Mouse (Mus musculus) lung, embryonic 15.5 days (tissue): ENCODE data around the gene Gm17622. TPM values are rescaled to one million over a fixed set of nuclear protein-coding genes. Genes with fewer than 3 reads are reported as not detected.

ENCODE experiments used
- ATAC-seq: fragments of 200-750 bp; cut with Nextera tagmentation; 2 replicates; pipeline ENCODE4 v1.8.0; 2017; ENCODE audit warnings: moderate number of reproducible peaks, borderline replicate concordance; ENCODE audit not compliant: low FRiP score, low TSS enrichment; ENCODE audit errors: extremely low read depth
- H3K27ac ChIP-seq: fragments of 300-500 bp; sonication (generic); 2 replicates; pipeline ENCODE4 v1.5.1; 2015; ENCODE audit warnings: moderate library complexity, mild to moderate bottlenecking, inconsistent platforms
- H3K27me3 ChIP-seq: fragments of 300-500 bp; sonication (generic); 2 replicates; pipeline ENCODE4 v1.6.1; 2015; ENCODE audit warnings: inconsistent platforms
- H3K36me3 ChIP-seq: fragments of 300-500 bp; sonication (generic); 2 replicates; pipeline ENCODE4 v1.6.1; 2015; ENCODE audit warnings: inconsistent platforms
- H3K4me1 ChIP-seq: fragments of 300-500 bp; sonication (generic); 2 replicates; pipeline ENCODE4 v1.6.1; 2015; ENCODE audit warnings: inconsistent platforms
- H3K4me2 ChIP-seq: fragments of 300-500 bp; sonication (generic); 2 replicates; pipeline ENCODE4 v1.6.1; 2015; ENCODE audit warnings: inconsistent platforms, mild to moderate bottlenecking, moderate library complexity
- H3K4me3 ChIP-seq: fragments of 300-500 bp; sonication (generic); 2 replicates; pipeline ENCODE4 v1.5.1; 2015; ENCODE audit warnings: mild to moderate bottlenecking, inconsistent platforms
- H3K9ac ChIP-seq: fragments of 300-500 bp; sonication (generic); 2 replicates; pipeline ENCODE4 v1.6.1; 2015; ENCODE audit warnings: inconsistent platforms
- H3K9me3 ChIP-seq: fragments of 300-500 bp; sonication (generic); 2 replicates; pipeline ENCODE4 v1.6.1; 2016; ENCODE audit warnings: inconsistent platforms
- WGBS: fragments of 180-500 bp; shearing (Covaris S2); methylation state at CpG from one replicate; pipeline ENCODE4 v1.1.7; 2015; 5-methylcytosine and 5-hydroxymethylcytosine counted together
- polyA plus RNA-seq: library from polyadenylated mRNA; unstranded; fragments of >200 nt; fragmentation: Nextera tagmentation; extraction: Ambion mirVana; gene quantifications from 2 replicates; pipeline ENCODE4 v1.2.1, GENCODE M21; 2015

Gene Gm17622
- polyA plus RNA-seq, 1 experiment from 2014 or later, result not detected

DNA sequence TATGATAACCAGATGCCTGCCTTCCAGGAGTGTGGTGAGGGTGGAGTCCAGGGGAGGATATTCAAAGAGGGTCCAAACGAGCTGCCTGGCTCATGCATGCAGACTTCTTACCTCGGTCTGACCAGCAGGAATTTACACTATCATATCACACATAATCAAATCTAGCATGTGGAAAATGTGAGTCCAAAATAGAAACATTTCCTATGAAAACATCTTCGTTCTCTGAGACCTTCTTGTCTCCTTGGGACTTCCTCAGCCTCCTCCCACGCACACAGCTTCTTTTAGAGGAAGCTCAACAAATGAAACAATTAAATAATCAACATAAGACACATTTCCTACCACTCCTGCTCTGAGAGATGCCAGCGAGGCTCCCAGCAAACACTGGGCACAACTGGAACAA is 21.4 kb downstream of the Gm17622 start:
- H3K27me3 ChIP-seq, result 0 out of 2 replicates have a peak, but pooled peaks cover 3% of the 10 kb centered on the region
- ATAC-seq, result no peak
- no peak overlapping the region for H3K27ac ChIP-seq
- H3K36me3 ChIP-seq, result no peaks in the 10 kb centered on the region
- H3K9ac ChIP-seq, result no peak overlapping the region
- 30% methylated on average over 5 of the region's 5 CpGs for WGBS
- no peak overlapping the region for H3K4me2 ChIP-seq
- no peaks in the 10 kb centered on the region for H3K9me3 ChIP-seq
- H3K4me1 ChIP-seq, result peaks cover 27% of the 10 kb centered on the region
- no peak overlapping the region for H3K4me3 ChIP-seq

DNA sequence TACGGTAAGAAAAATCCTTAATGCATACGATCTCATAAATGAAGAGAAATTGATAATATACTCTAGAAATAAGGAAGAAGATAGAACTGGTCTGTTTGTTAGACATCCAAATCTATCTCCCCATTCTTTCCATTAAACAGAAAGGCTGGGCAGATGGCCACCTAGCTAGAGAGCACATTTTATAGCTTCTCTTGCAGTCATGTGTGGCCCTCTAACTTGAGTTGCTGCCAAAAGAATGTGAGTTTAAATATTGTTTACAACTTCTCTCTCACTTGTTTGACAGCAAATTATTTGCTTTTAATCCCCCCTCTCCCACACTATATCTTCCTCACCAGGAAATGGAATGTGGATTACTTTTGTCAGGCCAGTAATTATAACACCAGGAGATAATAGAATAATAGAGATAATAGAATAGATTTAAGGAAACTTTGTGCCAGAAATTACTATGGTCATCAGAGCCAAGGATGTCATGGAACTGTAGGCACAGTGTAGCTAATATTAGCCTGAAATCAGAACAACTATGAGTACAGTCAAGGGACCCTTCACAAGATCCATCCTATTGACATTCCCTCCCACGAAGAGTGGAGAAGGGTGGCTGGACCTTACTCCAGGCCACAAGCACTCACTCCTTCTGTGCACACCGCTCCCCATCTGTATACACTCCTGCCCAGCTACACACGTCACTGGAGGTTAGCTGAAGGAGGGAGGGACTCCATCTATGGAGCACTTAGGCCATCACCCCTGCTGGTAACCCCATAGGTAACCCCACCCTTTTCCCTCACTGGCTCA is 23.8 kb downstream of the Gm17622 start:
- H3K27ac ChIP-seq, result peak overlapping the region; percentile 47; the same call in 1 of the 2 replicates
- WGBS, result 40% methylated on average over 5 of the region's 5 CpGs

DNA sequence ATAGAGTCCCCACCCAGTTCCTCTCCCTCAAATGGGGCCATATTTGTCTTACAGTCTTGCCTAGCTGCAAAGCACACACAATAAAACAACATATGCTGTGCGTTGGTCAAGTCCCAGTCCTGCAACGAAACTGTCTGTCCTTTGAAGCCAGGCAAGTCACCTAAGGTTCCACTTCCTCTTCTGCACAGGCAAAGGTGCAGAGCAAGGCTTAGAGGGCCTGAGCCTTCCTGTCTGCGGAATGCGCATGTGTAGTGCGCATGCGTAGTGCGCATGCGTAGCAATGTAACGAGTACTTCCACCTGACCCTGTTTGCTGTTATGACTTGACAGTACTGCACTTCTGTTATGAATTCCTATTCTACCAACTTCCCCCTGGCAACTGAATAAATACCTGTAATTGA is 25.7 kb downstream of the Gm17622 start:
- 94% methylated on average over 9 of the region's 9 CpGs for WGBS
- no peaks in the 10 kb centered on the region for H3K9me3 ChIP-seq
- H3K36me3 ChIP-seq, result no peaks in the 10 kb centered on the region
- no peak overlapping the region for H3K27ac ChIP-seq
- H3K4me2 ChIP-seq, result no peak overlapping the region
- no peaks in the 10 kb centered on the region for H3K27me3 ChIP-seq
- ATAC-seq, result no peak
- H3K4me1 ChIP-seq, result peaks cover 23% of the 10 kb centered on the region; the same call in 1 of the 2 replicates
- no peak overlapping the region for H3K9ac ChIP-seq
- no peak overlapping the region for H3K4me3 ChIP-seq

More for the DNA sequence above, 23.8 kb downstream of the Gm17622 start:
- no peaks in the 10 kb centered on the region for H3K36me3 ChIP-seq
- peak; percentile 79; the same call in 1 of the 2 replicates for ATAC-seq
- H3K9me3 ChIP-seq, result no peaks in the 10 kb centered on the region
- no peak overlapping the region for H3K4me3 ChIP-seq
- H3K4me2 ChIP-seq, result no peak overlapping the region
- H3K27me3 ChIP-seq, result 0 out of 2 replicates have a peak, but pooled peaks cover under 1% of the 10 kb centered on the region
- peaks cover 25% of the 10 kb centered on the region; the same call in 1 of the 2 replicates for H3K4me1 ChIP-seq
- no peak overlapping the region for H3K9ac ChIP-seq

DNA sequence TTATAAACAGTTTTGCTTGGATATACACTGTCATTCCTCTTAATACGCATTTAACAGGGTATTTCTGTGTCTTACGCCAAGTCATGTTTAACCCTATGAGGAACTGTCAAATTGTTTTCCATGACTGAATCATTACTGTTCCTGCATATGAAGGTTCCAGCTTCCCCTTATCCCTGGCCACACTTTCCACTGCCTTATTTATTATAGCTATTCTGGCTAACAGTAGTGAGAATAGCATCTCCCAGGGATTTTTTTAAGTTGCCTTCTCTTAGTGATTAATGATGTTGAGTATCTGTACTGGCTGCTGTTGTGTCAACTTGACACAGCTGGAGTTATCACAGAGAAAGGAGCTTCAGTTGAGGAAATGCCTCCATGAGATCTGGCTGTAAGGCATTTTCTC is 26.8 kb downstream of the Gm17622 start:
- Histone ChIP-seq H3K4me2 (no peak overlapping the region), H3K4me1 (peaks cover 13% of the 10 kb centered on the region; the same call in 1 of the 2 replicates), H3K4me3 (no peak overlapping the region), H3K27me3 (no peaks in the 10 kb centered on the region), H3K27ac (no peak overlapping the region), H3K9me3 (no peaks in the 10 kb centered on the region), H3K36me3 (no peaks in the 10 kb centered on the region), H3K9ac (no peak overlapping the region)
- WGBS, result 55% methylated on average over 2 of the region's 2 CpGs
- ATAC-seq, result peak; percentile 32; the same call in 1 of the 2 replicates

DNA sequence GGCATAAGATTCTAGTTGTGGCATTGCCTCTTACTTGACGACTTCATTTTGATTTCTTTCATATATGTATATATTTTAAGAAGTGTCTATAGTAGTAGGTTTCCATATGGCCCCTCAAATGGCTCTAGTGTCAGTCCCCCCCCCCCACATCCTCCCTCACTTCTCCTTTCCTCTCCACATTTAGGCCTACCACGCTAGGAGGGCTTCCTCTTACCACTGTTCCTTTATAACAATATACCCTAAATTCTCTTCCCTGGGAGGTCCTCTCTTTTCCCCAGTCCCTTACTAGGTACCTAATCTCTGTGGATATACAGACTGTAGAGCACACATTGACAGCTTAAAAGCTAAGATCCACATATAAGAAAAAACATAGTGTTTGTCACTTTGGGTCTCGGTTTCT is 30.8 kb downstream of the Gm17622 start:
- H3K27me3 ChIP-seq, result no peaks in the 10 kb centered on the region
- 88% methylated on average over 3 of the region's 3 CpGs for WGBS
- no peaks in the 10 kb centered on the region for H3K36me3 ChIP-seq
- H3K4me1 ChIP-seq, result 0 out of 2 replicates have a peak, but pooled peaks cover 6% of the 10 kb centered on the region
- no peak overlapping the region for H3K9ac ChIP-seq
- no peak overlapping the region for H3K4me3 ChIP-seq
- ATAC-seq, result no peak
- no peak overlapping the region for H3K4me2 ChIP-seq
- no peaks in the 10 kb centered on the region for H3K9me3 ChIP-seq
- no peak overlapping the region for H3K27ac ChIP-seq

DNA sequence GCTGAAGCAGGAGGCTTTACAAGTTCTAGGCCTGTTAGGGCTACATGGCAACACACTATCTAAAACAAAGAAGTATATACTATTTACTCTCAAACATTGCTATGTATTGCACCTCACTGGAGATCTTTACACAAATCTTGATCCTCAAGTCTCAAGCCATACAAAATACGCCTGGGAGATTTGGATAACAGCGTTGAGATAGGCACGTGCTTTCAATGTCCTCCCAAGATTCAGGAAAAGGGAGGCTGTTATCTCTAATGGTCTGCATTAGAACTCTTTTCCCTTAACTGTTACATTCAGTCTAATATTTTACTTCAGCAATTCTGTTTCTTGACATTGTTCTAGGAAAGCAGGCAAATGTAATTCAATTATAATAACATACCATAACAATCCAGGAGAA is 36.5 kb downstream of the Gm17622 start:
- no peaks in the 10 kb centered on the region for H3K9me3 ChIP-seq
- H3K4me3 ChIP-seq, result no peak overlapping the region
- H3K4me2 ChIP-seq, result no peak overlapping the region
- H3K4me1 ChIP-seq, result peaks cover 3% of the 10 kb centered on the region; the same call in 1 of the 2 replicates
- no peak for ATAC-seq
- H3K9ac ChIP-seq, result no peak overlapping the region
- H3K27me3 ChIP-seq, result no peaks in the 10 kb centered on the region
- H3K36me3 ChIP-seq, result 0 out of 2 replicates have a peak, but pooled peaks cover 3% of the 10 kb centered on the region
- H3K27ac ChIP-seq, result no peak overlapping the region
- 92% methylated on average over 3 of the region's 3 CpGs for WGBS

DNA sequence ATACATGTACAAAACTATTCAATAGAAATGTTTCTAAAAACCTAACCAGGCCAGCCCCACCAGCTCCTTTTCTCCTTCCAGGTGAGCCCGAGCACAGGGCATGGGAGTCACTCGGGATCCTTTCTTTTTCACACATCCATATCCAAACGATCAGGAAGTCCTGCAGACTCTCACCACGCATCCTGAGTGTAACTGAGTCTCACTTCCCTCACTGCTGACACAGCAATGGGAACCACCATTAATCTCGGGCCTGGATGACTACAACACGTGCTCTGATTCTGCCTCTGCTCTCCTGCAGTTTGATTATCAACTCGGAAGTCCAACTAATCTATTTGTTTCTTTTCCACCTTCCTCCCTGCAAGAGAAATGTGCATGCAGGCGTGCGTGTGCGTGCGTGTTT is 37.3 kb downstream of the Gm17622 start:
- WGBS, result 83% methylated on average over 11 of the region's 11 CpGs
- Histone ChIP-seq H3K9ac (no peak overlapping the region), H3K27ac (no peak overlapping the region), H3K9me3 (no peaks in the 10 kb centered on the region), H3K4me2 (no peak overlapping the region), H3K4me3 (no peak overlapping the region), H3K27me3 (no peaks in the 10 kb centered on the region), H3K36me3 (0 out of 2 replicates have a peak, but pooled peaks cover 3% of the 10 kb centered on the region), H3K4me1 (peaks cover 3% of the 10 kb centered on the region; the same call in 1 of the 2 replicates)
- no peak for ATAC-seq

DNA sequence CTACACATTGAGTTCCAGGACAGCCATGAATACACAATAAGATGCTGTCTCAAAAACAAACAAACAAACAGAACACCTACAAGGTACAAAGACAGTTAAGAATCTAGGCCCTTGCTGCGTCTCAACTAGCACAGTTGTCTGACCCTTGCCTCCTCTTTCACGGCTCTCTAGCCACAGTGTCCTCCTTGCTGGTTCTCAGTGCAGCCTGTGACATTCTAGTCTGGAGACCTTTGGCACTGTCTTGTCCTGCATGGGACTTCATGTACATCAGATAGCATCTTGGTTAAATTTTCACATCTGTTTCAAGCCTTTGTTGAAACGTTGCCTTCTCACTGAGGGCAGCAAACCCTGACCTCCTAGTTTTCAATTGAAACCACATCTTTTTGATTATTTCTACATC is 38.2 kb downstream of the Gm17622 start:
- WGBS, result 85% methylated on average over 3 of the region's 3 CpGs
- ATAC-seq, result no peak

DNA sequence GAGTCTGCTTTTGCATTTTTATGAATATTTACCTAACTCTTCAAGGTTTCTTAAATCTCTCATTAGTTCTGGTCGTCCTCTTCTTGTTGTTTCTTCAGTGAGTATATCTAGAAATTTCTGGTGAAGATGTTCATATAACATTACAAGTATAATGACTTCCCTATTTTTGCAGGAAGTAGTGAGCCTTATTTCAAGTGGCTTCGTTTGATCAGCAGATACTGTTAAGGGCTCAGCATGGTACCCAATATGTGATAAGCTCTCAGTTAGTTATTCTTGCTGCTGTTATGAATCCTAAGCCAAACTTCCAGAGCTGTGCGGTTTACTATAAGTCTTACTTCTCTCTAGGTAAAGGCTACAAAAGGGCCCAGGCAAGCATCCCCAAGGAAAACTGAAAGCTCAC is 39.0 kb downstream of the Gm17622 start:
- Histone ChIP-seq H3K9me3 (no peaks in the 10 kb centered on the region), H3K27me3 (no peaks in the 10 kb centered on the region), H3K4me1 (peaks cover 3% of the 10 kb centered on the region; the same call in 1 of the 2 replicates), H3K4me3 (no peak overlapping the region), H3K36me3 (0 out of 2 replicates have a peak, but pooled peaks cover 3% of the 10 kb centered on the region), H3K9ac (no peak overlapping the region), H3K4me2 (no peak overlapping the region), H3K27ac (no peak overlapping the region)
- no peak for ATAC-seq
- 86% methylated on average over 3 of the region's 3 CpGs for WGBS

More for the DNA sequence above, 38.2 kb downstream of the Gm17622 start:
- H3K4me1 ChIP-seq, result peaks cover 3% of the 10 kb centered on the region; the same call in 1 of the 2 replicates
- H3K9ac ChIP-seq, result no peak overlapping the region
- no peak overlapping the region for H3K4me2 ChIP-seq
- no peaks in the 10 kb centered on the region for H3K27me3 ChIP-seq
- 0 out of 2 replicates have a peak, but pooled peaks cover 3% of the 10 kb centered on the region for H3K36me3 ChIP-seq
- no peak overlapping the region for H3K27ac ChIP-seq
- H3K9me3 ChIP-seq, result no peaks in the 10 kb centered on the region
- no peak overlapping the region for H3K4me3 ChIP-seq

DNA sequence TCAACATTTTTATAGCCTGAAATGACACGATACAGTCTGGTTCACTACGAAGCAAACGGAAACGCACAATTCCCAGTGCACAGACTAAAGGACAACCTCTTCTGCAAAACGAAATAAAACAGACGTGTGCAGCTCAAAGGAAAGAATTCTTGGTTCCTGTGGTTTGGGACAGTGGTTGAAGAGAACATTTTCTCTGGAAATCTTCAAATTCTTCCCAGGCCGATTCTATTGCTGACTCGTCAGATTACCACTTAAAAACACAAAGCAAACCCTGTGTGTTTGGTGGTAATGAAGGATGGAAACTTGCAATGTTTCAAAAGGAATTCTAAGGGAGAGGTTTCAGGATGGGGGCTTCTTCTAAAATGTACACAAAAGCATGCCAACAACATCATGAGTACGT is 39.5 kb downstream of the Gm17622 start:
- no peak overlapping the region for H3K4me2 ChIP-seq
- H3K9me3 ChIP-seq, result no peaks in the 10 kb centered on the region
- peaks cover 3% of the 10 kb centered on the region; the same call in 1 of the 2 replicates for H3K4me1 ChIP-seq
- no peaks in the 10 kb centered on the region for H3K27me3 ChIP-seq
- no peak overlapping the region for H3K9ac ChIP-seq
- 0 out of 2 replicates have a peak, but pooled peaks cover 3% of the 10 kb centered on the region for H3K36me3 ChIP-seq
- WGBS, result 90% methylated on average over 9 of the region's 9 CpGs
- no peak overlapping the region for H3K4me3 ChIP-seq
- no peak overlapping the region for H3K27ac ChIP-seq
- no peak for ATAC-seq

DNA sequence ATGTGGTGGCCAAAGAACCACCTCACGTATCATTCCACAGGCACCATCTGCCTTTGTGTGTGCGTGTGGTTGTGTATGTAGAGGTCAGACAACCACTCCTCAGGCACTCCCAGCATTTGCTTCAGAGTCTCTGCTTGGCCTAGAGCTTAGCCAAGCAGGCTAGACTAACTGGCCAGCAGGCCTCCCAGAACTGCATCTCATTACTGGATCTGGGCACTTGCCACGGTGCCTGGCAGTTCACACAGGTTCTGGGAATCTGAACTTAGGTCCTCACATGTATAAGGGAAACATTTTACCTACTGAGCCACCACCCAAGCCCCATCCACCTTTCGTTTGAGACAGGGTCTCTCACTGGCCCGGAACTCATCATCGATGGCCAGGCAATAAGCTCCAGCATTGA is 41.6 kb downstream of the Gm17622 start:
- WGBS, result 89% methylated on average over 6 of the region's 6 CpGs
- Histone ChIP-seq H3K27me3 (no peaks in the 10 kb centered on the region), H3K4me2 (no peak overlapping the region), H3K9ac (no peak overlapping the region), H3K27ac (no peak overlapping the region), H3K4me1 (peaks cover 3% of the 10 kb centered on the region; the same call in 1 of the 2 replicates), H3K4me3 (no peak overlapping the region), H3K36me3 (0 out of 2 replicates have a peak, but pooled peaks cover 3% of the 10 kb centered on the region), H3K9me3 (no peaks in the 10 kb centered on the region)
- ATAC-seq, result no peak

DNA sequence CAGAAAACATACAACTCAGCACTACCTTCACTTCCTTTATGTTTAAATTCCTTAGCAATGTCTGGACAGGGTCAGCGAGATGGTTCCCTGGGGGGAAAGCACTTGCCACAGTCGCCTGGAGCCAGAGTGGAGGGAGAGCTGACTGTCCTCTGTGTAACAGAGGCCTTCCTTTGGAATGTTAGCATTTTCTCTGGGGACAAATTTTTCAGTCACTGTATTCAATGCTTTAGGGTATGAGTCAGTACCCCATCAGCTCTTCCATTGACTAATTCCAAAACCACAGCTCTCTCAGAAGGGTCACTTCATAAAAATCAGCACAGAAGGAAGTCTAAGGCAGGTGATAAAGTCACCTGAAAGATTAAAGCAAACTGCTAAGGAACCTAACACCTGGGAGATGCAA is 43.2 kb downstream of the Gm17622 start:
- Histone ChIP-seq H3K4me3 (no peak overlapping the region), H3K9ac (no peak overlapping the region), H3K4me1 (peaks cover 3% of the 10 kb centered on the region; the same call in 1 of the 2 replicates), H3K9me3 (no peaks in the 10 kb centered on the region), H3K4me2 (no peak overlapping the region), H3K36me3 (0 out of 2 replicates have a peak, but pooled peaks cover 3% of the 10 kb centered on the region), H3K27ac (no peak overlapping the region), H3K27me3 (no peaks in the 10 kb centered on the region)
- ATAC-seq, result no peak
- WGBS, result 60% methylated on average over 2 of the region's 2 CpGs
